Mouse (Mus musculus) heart, embryonic 12.5 days (tissue): Measurements from ENCODE around the gene Olfr769. TPM values are rescaled to one million over a fixed set of nuclear protein-coding genes. Genes with fewer than 3 reads are reported as not detected.
"Not testable (repeated sequence)": the region's sequence is repeated elsewhere in the genome, so short reads cannot be mapped to it uniquely, and the experiment has no call there.

Experiments used
- ATAC-seq: fragments of 200-750 bp; cut with Nextera tagmentation; 2 replicates; pipeline ENCODE4 v1.8.0; 2017; ENCODE audit warnings: moderate TSS enrichment, moderate library complexity; ENCODE audit not compliant: insufficient number of reproducible peaks, low FRiP score
- H3K27ac ChIP-seq: fragments of 300-500 bp; sonication (generic); 2 replicates; pipeline ENCODE4 v1.5.1; 2016; ENCODE audit warnings: mild to moderate bottlenecking, moderate library complexity; ENCODE audit not compliant: poor library complexity, severe bottlenecking
- H3K27me3 ChIP-seq: fragments of 300-500 bp; sonication (generic); replicated peaks from 2 replicates; pipeline ENCODE4 v1.6.1; 2016; ENCODE audit warnings: mild to moderate bottlenecking, moderate library complexity
- H3K36me3 ChIP-seq: fragments of 300-500 bp; sonication (generic); 2 replicates; pipeline ENCODE4 v1.6.1; 2016; ENCODE audit warnings: mild to moderate bottlenecking, moderate library complexity
- H3K4me1 ChIP-seq: fragments of 300-500 bp; sonication (generic); replicated peaks from 2 replicates; pipeline ENCODE4 v1.6.1; 2016; ENCODE audit warnings: mild to moderate bottlenecking
- H3K4me2 ChIP-seq: fragments of 300-500 bp; sonication (generic); 2 replicates; pipeline ENCODE4 v1.6.1; 2016; ENCODE audit warnings: mild to moderate bottlenecking, moderate library complexity
- H3K4me3 ChIP-seq: fragments of 300-500 bp; sonication (generic); 2 replicates; pipeline ENCODE4 v1.5.1; 2016; ENCODE audit warnings: mild to moderate bottlenecking
- H3K9ac ChIP-seq: fragments of 300-500 bp; sonication (generic); 2 replicates; pipeline ENCODE4 v1.6.1; 2016; ENCODE audit warnings: mild to moderate bottlenecking, moderate library complexity
- H3K9me3 ChIP-seq: fragments of 300-500 bp; sonication (generic); replicated peaks from 2 replicates; pipeline ENCODE4 v1.6.1; 2016; ENCODE audit warnings: mild to moderate bottlenecking, moderate library complexity
- WGBS: fragments of 180-500 bp; shearing (Covaris S2); methylation state at CpG from one replicate; pipeline ENCODE4 v1.1.7; 2016; 5-methylcytosine and 5-hydroxymethylcytosine counted together
- polyA plus RNA-seq: library from polyadenylated mRNA; unstranded; fragments of >200 nt; fragmentation: Nextera tagmentation; extraction: Ambion mirVana; gene quantifications from 2 replicates; pipeline ENCODE4 v1.2.1, GENCODE M21; 2016

Olfr769 gene
- polyA plus RNA-seq, result not detected in 2 replicates

- 78% methylated on average over 2 of the region's 2 CpGs for WGBS
- no peak for ATAC-seq
Measured at GRCm38 (mm10) chr10:129117761-129118160, at the start of gene Olfr769. TSS of gene Olfr769 (minus strand) at chr10:129117861.

GRCm38 (mm10) chr10:129164651-129165050 is 47.0 kb upstream of the Olfr769 start, which contains the start of gene Olfr771:
TSS of gene Olfr771 (minus strand) at chr10:129164751.
- Histone ChIP-seq H3K27ac (no peak within 1 kb of the TSS), H3K4me1 (no peaks in the 10 kb centered on the region), H3K27me3 (no peaks in the 10 kb centered on the region), H3K4me3 (no peak within 1 kb of the TSS), H3K36me3 (no peaks in the 10 kb centered on the region), H3K4me2 (no peak within 1 kb of the TSS), H3K9me3 (no peaks in the 10 kb centered on the region), H3K9ac (no peak within 1 kb of the TSS)
- 67% methylated on average over 1 of the region's 1 CpGs for WGBS
- ATAC-seq, result no peak

More at GRCm38 (mm10) chr10:129117761-129118160, at the start of gene Olfr769:
- H3K4me3 ChIP-seq, result no peak within 1 kb of the TSS
- H3K9ac ChIP-seq, result no peak within 1 kb of the TSS
- H3K4me2 ChIP-seq, result no peak within 1 kb of the TSS
- H3K27ac ChIP-seq, result no peak within 1 kb of the TSS
- no peaks in the 10 kb centered on the region for H3K4me1 ChIP-seq
- no peaks in the 10 kb centered on the region; the same call in 1 of the 2 replicates for H3K9me3 ChIP-seq
- H3K36me3 ChIP-seq, result no peaks in the 10 kb centered on the region
- no peaks in the 10 kb centered on the region for H3K27me3 ChIP-seq

GRCm38 (mm10) chr10:129138898-129139297 is 21.2 kb upstream of the Olfr769 start, which contains the start of gene Olfr770:
TSS of gene Olfr770 (minus strand) at chr10:129138998.
- no peaks in the 10 kb centered on the region for H3K9me3 ChIP-seq
- H3K27ac ChIP-seq, result no peak within 1 kb of the TSS
- H3K4me1 ChIP-seq, result no peaks in the 10 kb centered on the region
- 75% methylated on average over 2 of the region's 2 CpGs for WGBS
- no peak within 1 kb of the TSS for H3K4me2 ChIP-seq
- no peak for ATAC-seq
- no peaks in the 10 kb centered on the region for H3K27me3 ChIP-seq
- no peaks in the 10 kb centered on the region for H3K36me3 ChIP-seq
- H3K9ac ChIP-seq, result no peak within 1 kb of the TSS
- H3K4me3 ChIP-seq, result no peak within 1 kb of the TSS

- no peaks in the 10 kb centered on the region for H3K27me3 ChIP-seq
- H3K4me2 ChIP-seq, result no peak overlapping the region
- no peak overlapping the region for H3K4me3 ChIP-seq
- H3K36me3 ChIP-seq, result no peaks in the 10 kb centered on the region
- no peak overlapping the region for H3K9ac ChIP-seq
- no peak overlapping the region for H3K27ac ChIP-seq
- WGBS, result 92% methylated on average over 3 of the region's 3 CpGs
- ATAC-seq, result no peak
- peaks cover 6% of the 10 kb centered on the region for H3K9me3 ChIP-seq
- H3K4me1 ChIP-seq, result no peaks in the 10 kb centered on the region
Measured at GRCm38 (mm10) chr10:129115146-129115545, 2.5 kb downstream of the Olfr769 start.

GRCm38 (mm10) chr10:129101231-129101630 is 16.4 kb downstream of the Olfr769 start:
- Histone ChIP-seq H3K36me3 (no peaks in the 10 kb centered on the region), H3K27ac (no peak overlapping the region), H3K9me3 (peaks cover 6% of the 10 kb centered on the region; the same call in 1 of the 2 replicates), H3K9ac (no peak overlapping the region), H3K4me1 (no peaks in the 10 kb centered on the region), H3K4me3 (no peak overlapping the region), H3K4me2 (no peak overlapping the region), H3K27me3 (no peaks in the 10 kb centered on the region)
- WGBS, result 36% methylated on average over 3 of the region's 3 CpGs
- ATAC-seq, result no peak

GRCm38 (mm10) chr10:129099275-129099674 is 18.4 kb downstream of the Olfr769 start, which contains the start of gene Olfr768:
TSS of gene Olfr768 (minus strand) at chr10:129099375.
- Histone ChIP-seq H3K4me1 (no peaks in the 10 kb centered on the region), H3K4me3 (no peak within 1 kb of the TSS), H3K36me3 (no peaks in the 10 kb centered on the region), H3K27me3 (no peaks in the 10 kb centered on the region), H3K9ac (no peak within 1 kb of the TSS), H3K4me2 (no peak within 1 kb of the TSS), H3K27ac (no peak within 1 kb of the TSS), H3K9me3 (peaks cover 4% of the 10 kb centered on the region; the same call in 1 of the 2 replicates)
- WGBS, result 74% methylated on average over 1 of the region's 1 CpGs
- ATAC-seq, result no peak

- not testable (repeated sequence) for ATAC-seq, H3K9me3 ChIP-seq, H3K4me1 ChIP-seq, H3K36me3 ChIP-seq, H3K4me2 ChIP-seq, H3K4me3 ChIP-seq, H3K27ac ChIP-seq, H3K9ac ChIP-seq, H3K27me3 ChIP-seq
Measured at GRCm38 (mm10) chr10:129082810-129083209, 34.9 kb downstream of the Olfr769 start, which contains the start of gene Olfr767. TSS of gene Olfr767 (minus strand) at chr10:129082910.

GRCm38 (mm10) chr10:129068877-129069276 is 48.8 kb downstream of the Olfr769 start, which contains the start of gene Olfr766-ps1:
TSS of gene Olfr766-ps1 (minus strand) at chr10:129068977.
- no peak within 1 kb of the TSS for H3K4me3 ChIP-seq
- no peak within 1 kb of the TSS for H3K9ac ChIP-seq
- WGBS, result 77% methylated on average over 2 of the region's 2 CpGs
- H3K27me3 ChIP-seq, result no peaks in the 10 kb centered on the region
- H3K9me3 ChIP-seq, result no peaks in the 10 kb centered on the region
- H3K36me3 ChIP-seq, result no peaks in the 10 kb centered on the region
- ATAC-seq, result no peak
- H3K4me2 ChIP-seq, result no peak within 1 kb of the TSS
- H3K4me1 ChIP-seq, result no peaks in the 10 kb centered on the region
- no peak within 1 kb of the TSS for H3K27ac ChIP-seq

Other genes starting within 250 kb of the Olfr769 start
- gene Gdf11, start 226.1 kb downstream of the Olfr769 start, polyA plus RNA-seq, result 4.3 and 5.0 TPM in 2 replicates
- 341 and 358 TPM in 2 replicates for gene Cd63, start 216.9 kb downstream of the Olfr769 start, polyA plus RNA-seq
- gene Rdh5, start 195.0 kb downstream of the Olfr769 start, polyA plus RNA-seq, result 6.0 and 6.3 TPM in 2 replicates
- 161 and 165 TPM in 2 replicates for gene Bloc1s1, start 193.8 kb downstream of the Olfr769 start, polyA plus RNA-seq
- 1.4 and 1.5 TPM in 2 replicates for gene Itga7, start 184.0 kb downstream of the Olfr769 start, polyA plus RNA-seq
- gene Mettl7b, start 156.9 kb downstream of the Olfr769 start, polyA plus RNA-seq, result 0.15 TPM in 1 of 2 replicates, not detected in the other
- not detected in 2 replicates for gene Olfr9, start 128.4 kb downstream of the Olfr769 start, polyA plus RNA-seq
- not detected in 2 replicates for gene Olfr763, start 107.1 kb downstream of the Olfr769 start, polyA plus RNA-seq
- gene Olfr764-ps1, start 78.0 kb downstream of the Olfr769 start, polyA plus RNA-seq, result not detected in 2 replicates
- not detected in 2 replicates for gene Olfr765, start 67.9 kb downstream of the Olfr769 start, polyA plus RNA-seq
- gene Olfr766-ps1, start 48.9 kb downstream of the Olfr769 start, polyA plus RNA-seq, result not detected in 2 replicates
- not detected in 2 replicates for gene Olfr767, start 35.0 kb downstream of the Olfr769 start, polyA plus RNA-seq
- not detected in 2 replicates for gene Olfr768, start 18.5 kb downstream of the Olfr769 start, polyA plus RNA-seq
- not detected in 2 replicates for gene Olfr770, start 21.1 kb upstream of the Olfr769 start, polyA plus RNA-seq
- not detected in 2 replicates for gene Olfr771, start 46.9 kb upstream of the Olfr769 start, polyA plus RNA-seq
- not detected in 2 replicates for gene Olfr772, start 60.1 kb upstream of the Olfr769 start, polyA plus RNA-seq
- gene Olfr773, start 69.6 kb upstream of the Olfr769 start, polyA plus RNA-seq, result not detected in 2 replicates
- not detected in 2 replicates for gene Olfr774, start 118.3 kb upstream of the Olfr769 start, polyA plus RNA-seq
- gene Olfr775, start 130.6 kb upstream of the Olfr769 start, polyA plus RNA-seq, result not detected in 2 replicates
- not detected in 2 replicates for gene Olfr776, start 141.3 kb upstream of the Olfr769 start, polyA plus RNA-seq
- gene Olfr777, start 153.6 kb upstream of the Olfr769 start, polyA plus RNA-seq, result not detected in 2 replicates
- not detected in 2 replicates for gene Olfr780, start 200.3 kb upstream of the Olfr769 start, polyA plus RNA-seq
- gene Olfr781, start 211.0 kb upstream of the Olfr769 start, polyA plus RNA-seq, result not detected in 2 replicates
- gene Olfr782, start 231.0 kb upstream of the Olfr769 start, polyA plus RNA-seq, result not detected in 2 replicates